Mouse (Mus musculus): ENCODE results near the gene Mrps18b.

The Mrps18b gene

GRCm38 (mm10) chr17:35918276-35919059 is 2.3 kb upstream of the Mrps18b start:
- DNase-seq, result peak; percentile 49

GRCm38 (mm10) chr17:35917463-35918251 is 1.5 kb upstream of the Mrps18b start:
- DNase-seq, result peak; percentile 41

- no peak for DNase-seq
Observed at GRCm38 (mm10) chr17:35917143-35917462, 914 bp upstream of the Mrps18b start.

- DNase-seq, result peak; percentile 33
Observed at GRCm38 (mm10) chr17:35915538-35916296, 472 bp downstream of the Mrps18b start.

- no peak for DNase-seq
Observed at GRCm38 (mm10) chr17:35914975-35915374, 1.2 kb downstream of the Mrps18b start.

- peak; percentile 95 for DNase-seq
Observed at GRCm38 (mm10) chr17:35909919-35910369, 6.2 kb downstream of the Mrps18b start, which contains the start of gene Atat1. Gene Atat1, minus strand, starts transcription at chr17:35910075.

GRCm38 (mm10) chr17:35909186-35909918 is 6.8 kb downstream of the Mrps18b start:
- no peak for DNase-seq

GRCm38 (mm10) chr17:35907609-35908008 is 8.6 kb downstream of the Mrps18b start:
- DNase-seq, result no peak

- DNase-seq, result no peak
Observed at GRCm38 (mm10) chr17:35905587-35905986, 10.6 kb downstream of the Mrps18b start.

- DNase-seq, result no peak
Observed at GRCm38 (mm10) chr17:35903992-35904355, 12.2 kb downstream of the Mrps18b start.

- peak; percentile 67 for DNase-seq
Observed at GRCm38 (mm10) chr17:35903343-35903991, 12.7 kb downstream of the Mrps18b start.

GRCm38 (mm10) chr17:35900636-35901035 is 15.6 kb downstream of the Mrps18b start:
- no peak for DNase-seq

- peak; percentile 23 for DNase-seq
Observed at GRCm38 (mm10) chr17:35897644-35898573, 18.3 kb downstream of the Mrps18b start.

GRCm38 (mm10) chr17:35896781-35897643 is 19.2 kb downstream of the Mrps18b start, which contains the start of gene 2310061I04Rik:
Gene 2310061I04Rik, minus strand, starts transcription at chr17:35897431.
- DNase-seq, result peak; percentile 90

GRCm38 (mm10) chr17:35887725-35888124 is 28.5 kb downstream of the Mrps18b start:
- DNase-seq, result no peak

- DNase-seq, result no peak
Observed at GRCm38 (mm10) chr17:35883777-35884176, 32.4 kb downstream of the Mrps18b start.

- no peak for DNase-seq
Observed at GRCm38 (mm10) chr17:35882924-35883323, 33.3 kb downstream of the Mrps18b start.

GRCm38 (mm10) chr17:35879245-35880057 is 36.7 kb downstream of the Mrps18b start, which contains the start of gene Dhx16:
Gene Dhx16, plus strand, starts transcription at chr17:35879819.
- DNase-seq, result peak; percentile 95

GRCm38 (mm10) chr17:35874721-35875120 is 41.5 kb downstream of the Mrps18b start:
- peak; percentile 35 for DNase-seq
